Mouse (Mus musculus) megakaryocyte, embryonic 14.5 days (primary cell): Measurements from ENCODE around the gene Gramd1b. TPM values are rescaled to one million over a fixed set of nuclear protein-coding genes. Genes with fewer than 3 reads are reported as not detected.

Source experiments
- H3K27me3 ChIP-seq: replicated peaks from 2 replicates; pipeline ENCODE3; 2012; ENCODE audit warnings: inconsistent platforms
- H3K36me3 ChIP-seq: replicated peaks from 2 replicates; pipeline ENCODE3; 2012; ENCODE audit warnings: low read length, inconsistent platforms, mixed read lengths
- H3K4me1 ChIP-seq: 2 replicates; pipeline ENCODE4 v1.6.1; 2012; ENCODE audit warnings: inconsistent platforms
- H3K4me3 ChIP-seq: replicated peaks from 2 replicates; pipeline ENCODE3; 2012; ENCODE audit warnings: moderate library complexity, mild to moderate bottlenecking, inconsistent platforms
- H3K9me3 ChIP-seq: 2 replicates; pipeline ENCODE4 v1.6.1; 2012; ENCODE audit warnings: inconsistent platforms
- FLI1 ChIP-seq: IDR thresholded peaks from 2 replicates; pipeline ENCODE4 v1.6.1; 2012; ENCODE audit warnings: low read length, inconsistent platforms, mixed read lengths
- GATA1 ChIP-seq: IDR thresholded peaks from 3 replicates; pipeline ENCODE4 v1.6.1; 2012; ENCODE audit warnings: mixed read lengths, low read length, inconsistent platforms, borderline replicate concordance
- polyA plus RNA-seq: library from polyadenylated mRNA; stranded (reverse); fragments of >175 nt; gene quantifications from 2 replicates; pipeline ENCODE4 v1.2.3, GENCODE M21; 2012; ENCODE audit warnings: low replicate concordance; ENCODE audit not compliant: insufficient read depth

Gene Gramd1b
- polyA plus RNA-seq, 1 experiment: 3.1 TPM

DNA sequence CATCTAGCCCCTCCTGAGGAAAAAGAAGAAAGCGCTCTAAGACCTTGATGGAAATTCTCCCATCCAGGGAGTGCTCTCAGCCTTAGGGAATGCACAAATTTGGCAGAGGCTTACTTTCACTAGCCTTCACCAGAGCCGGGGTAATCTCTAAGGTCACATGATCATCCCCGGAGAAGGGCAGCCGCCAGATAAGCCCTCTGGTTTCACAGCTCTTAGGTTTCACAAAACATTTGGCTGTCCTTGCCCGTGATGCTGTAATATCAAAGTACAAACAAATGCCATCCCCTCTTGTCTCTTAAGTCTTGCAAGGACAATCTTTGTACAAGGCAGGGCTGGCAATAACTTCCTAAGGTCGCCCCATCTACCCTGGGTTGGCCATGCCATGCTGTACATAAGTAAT lies 70.4 kb downstream of the Gramd1b start:
- no peaks in the 10 kb centered on the region for H3K9me3 ChIP-seq
- TF ChIP-seq GATA1: no peak
- peaks cover 28% of the 10 kb centered on the region for H3K27me3 ChIP-seq
- peak overlapping the region; percentile 48 for H3K4me3 ChIP-seq
- no peaks in the 10 kb centered on the region for H3K36me3 ChIP-seq
- H3K4me1 ChIP-seq: peaks cover 32% of the 10 kb centered on the region

DNA sequence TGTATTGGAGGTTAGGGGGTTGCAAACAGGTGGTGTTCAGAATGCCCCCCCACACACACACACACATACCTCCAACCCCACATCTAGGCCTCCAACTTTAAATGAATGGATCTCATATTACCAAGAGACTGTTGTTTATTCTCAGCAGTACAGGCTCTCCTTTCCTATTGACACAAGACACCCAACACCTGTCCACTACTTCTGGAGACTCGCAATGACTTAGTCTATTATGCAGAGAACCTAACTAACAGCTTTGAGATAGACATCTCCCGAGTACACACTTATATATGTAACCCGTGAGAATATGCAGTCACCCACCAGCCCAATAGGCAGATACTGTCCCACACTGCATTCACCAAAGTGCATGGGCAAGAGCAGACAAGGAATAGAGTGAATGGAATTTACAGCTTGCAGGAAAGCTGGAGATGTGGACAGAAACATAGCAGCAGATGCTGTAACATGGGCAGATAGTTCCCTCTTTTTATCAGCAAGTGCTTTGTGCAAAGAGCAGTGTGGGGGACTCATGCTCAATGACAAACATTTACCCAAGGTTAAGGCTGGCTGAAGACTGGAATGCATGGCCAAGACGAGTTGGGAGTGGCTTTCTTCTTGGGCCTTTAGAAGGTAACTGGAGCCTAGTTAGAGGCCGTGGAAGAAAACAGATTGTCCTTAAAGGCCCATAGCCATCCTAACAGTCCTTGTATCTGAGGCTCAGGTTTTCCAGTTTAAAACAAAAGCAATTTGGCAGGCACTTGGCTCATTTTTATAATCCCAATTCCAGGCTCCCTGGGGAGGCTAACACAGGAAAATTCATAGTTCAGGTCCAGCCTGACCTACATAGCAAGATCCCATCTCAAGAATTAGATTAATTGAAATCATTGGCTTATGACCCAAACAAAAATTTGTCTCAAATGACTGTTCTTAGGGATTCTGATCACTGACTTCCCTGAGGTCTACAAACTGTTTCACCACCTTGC lies 71.6 kb downstream of the Gramd1b start:
- no peak overlapping the region for H3K4me3 ChIP-seq
- no peaks in the 10 kb centered on the region for H3K36me3 ChIP-seq
- peaks cover 44% of the 10 kb centered on the region for H3K4me1 ChIP-seq
- TF ChIP-seq GATA1 (no peak), FLI1 (no peak)
- peaks cover 25% of the 10 kb centered on the region for H3K27me3 ChIP-seq
- no peaks in the 10 kb centered on the region for H3K9me3 ChIP-seq

DNA sequence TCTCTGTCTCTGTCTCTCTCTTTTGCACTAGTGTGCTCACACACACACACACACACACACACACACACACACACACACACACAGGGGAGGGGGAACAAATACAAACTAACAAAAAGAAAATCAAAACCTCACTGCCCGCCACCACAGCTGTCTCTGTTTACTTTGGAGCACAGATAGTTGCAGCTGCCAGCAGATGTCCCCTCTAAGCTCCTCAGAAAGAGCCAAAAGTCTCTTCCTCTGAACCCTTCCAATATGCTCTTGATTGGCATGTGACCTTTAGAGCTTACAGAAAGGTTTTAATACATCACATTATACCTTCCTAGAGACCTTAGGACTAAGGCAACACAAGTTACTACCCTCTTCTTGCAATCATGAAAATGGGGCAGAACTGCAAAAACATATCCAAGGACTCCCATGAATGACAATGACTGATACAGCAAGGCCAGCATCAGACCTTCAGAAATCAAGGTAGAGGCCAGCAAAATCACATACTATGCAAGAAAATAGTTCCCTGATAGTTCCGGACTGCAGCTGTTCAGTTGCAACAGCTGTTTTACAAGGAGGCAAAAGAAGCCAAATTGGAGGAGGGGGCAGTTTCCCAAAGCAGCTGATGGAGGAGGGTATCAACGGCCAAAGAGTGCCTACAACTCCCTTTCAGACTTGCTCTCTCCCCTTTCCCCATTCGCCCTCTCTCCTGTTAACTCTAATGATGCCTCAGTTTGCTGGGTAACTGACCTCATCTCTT lies 72.5 kb downstream of the Gramd1b start:
- H3K4me3 ChIP-seq: no peak overlapping the region
- peaks cover 52% of the 10 kb centered on the region for H3K4me1 ChIP-seq
- H3K27me3 ChIP-seq: peaks cover 25% of the 10 kb centered on the region
- H3K9me3 ChIP-seq: no peaks in the 10 kb centered on the region
- no peaks in the 10 kb centered on the region for H3K36me3 ChIP-seq
- TF ChIP-seq GATA1: no peak
- no peak for TF ChIP-seq FLI1

DNA sequence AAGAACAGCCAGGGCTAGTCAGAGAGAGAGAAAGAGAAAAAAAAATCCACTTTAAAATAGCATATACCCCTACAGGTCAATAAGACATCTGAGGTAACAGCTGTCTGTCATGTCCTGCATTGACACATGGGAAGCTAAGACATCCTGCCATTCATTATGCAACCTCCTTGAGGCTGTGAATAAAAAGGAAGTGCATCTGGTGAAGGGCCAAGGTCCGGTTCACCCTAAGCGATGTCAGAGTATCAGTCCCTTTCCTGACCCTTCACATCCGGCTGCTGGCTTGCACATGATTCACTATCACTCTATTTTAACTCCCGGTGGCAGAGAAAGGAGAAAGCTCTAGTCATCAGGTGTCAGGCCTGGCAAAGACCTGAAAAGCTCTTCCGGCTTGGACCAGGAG lies 73.7 kb downstream of the Gramd1b start:
- Histone ChIP-seq H3K9me3 (no peaks in the 10 kb centered on the region), H3K4me1 (peaks cover 57% of the 10 kb centered on the region), H3K36me3 (no peaks in the 10 kb centered on the region), H3K27me3 (peaks cover 24% of the 10 kb centered on the region), H3K4me3 (no peak overlapping the region)
- no peak for TF ChIP-seq GATA1

DNA sequence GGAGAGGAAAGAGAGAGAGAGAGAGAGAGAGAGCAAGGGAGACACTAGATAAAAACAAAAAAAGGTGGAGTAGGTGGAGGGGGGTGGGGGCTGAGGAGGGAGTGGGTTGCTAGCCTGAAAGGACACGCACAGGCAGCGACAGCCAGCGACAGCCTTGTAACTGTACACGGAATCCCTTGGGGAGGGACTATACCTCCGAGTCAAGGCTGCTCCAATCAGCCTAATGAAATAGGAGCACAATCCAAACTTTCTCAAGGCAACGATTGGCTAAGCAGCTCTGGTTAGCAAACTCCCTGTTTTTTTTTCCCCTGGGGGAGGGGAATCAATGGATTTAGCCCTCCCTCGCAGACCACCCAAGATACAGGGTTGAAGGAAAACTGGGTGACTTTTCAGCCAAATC lies 75.0 kb downstream of the Gramd1b start:
- H3K4me3 ChIP-seq: peak overlapping the region; percentile 97
- TF ChIP-seq FLI1 (no peak), GATA1 (no peak)
- peaks cover 23% of the 10 kb centered on the region for H3K27me3 ChIP-seq
- no peaks in the 10 kb centered on the region for H3K9me3 ChIP-seq
- H3K4me1 ChIP-seq: peaks cover 55% of the 10 kb centered on the region
- H3K36me3 ChIP-seq: no peaks in the 10 kb centered on the region

DNA sequence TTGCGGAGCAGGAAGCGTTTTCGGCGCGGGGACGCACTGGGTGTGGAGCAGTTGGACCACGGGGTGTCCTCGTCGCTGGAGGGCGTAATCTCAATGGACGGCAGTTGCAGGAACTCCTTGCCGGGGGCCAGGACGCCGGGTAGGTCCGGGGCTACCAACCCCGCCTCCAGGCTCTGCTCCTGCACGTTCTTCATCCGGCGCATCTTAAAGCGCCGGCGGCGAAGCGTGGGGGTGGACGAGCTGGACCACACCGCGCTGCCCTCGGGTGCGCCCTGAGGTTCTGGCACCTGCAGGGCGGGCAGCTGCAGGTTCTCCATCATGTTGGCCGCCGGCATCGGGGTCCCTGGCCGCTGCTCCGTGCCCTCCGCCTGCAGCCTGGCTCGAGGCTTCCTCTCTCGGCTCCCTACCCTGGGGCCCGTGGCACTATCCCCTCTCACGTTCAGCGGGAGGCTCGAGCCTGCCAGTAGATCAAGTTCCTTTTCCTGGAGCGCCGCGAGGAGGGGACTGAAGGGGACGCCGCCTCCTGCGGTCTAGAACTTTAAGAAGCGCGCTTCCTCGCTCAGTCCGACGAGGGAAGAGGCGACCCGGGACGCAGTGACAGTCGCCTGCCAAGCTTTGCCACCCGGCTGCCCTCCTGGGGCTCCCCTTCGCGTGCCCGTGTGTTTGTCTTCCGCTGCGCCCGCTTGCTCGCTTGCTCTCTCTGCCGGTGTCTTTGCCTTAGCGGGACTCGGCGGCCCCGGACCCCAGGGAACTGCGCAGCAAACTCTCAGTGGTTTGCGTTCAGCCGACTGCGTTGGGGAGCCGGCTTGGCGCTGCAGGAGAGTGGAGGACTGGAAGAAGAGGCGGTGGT lies 75.6 kb downstream of the Gramd1b start:
- Histone ChIP-seq H3K4me1 (peaks cover 54% of the 10 kb centered on the region), H3K27me3 (peaks cover 23% of the 10 kb centered on the region), H3K36me3 (no peaks in the 10 kb centered on the region), H3K9me3 (no peaks in the 10 kb centered on the region), H3K4me3 (peak overlapping the region; percentile 97)
- TF ChIP-seq FLI1 (no peak), GATA1 (no peak)

DNA sequence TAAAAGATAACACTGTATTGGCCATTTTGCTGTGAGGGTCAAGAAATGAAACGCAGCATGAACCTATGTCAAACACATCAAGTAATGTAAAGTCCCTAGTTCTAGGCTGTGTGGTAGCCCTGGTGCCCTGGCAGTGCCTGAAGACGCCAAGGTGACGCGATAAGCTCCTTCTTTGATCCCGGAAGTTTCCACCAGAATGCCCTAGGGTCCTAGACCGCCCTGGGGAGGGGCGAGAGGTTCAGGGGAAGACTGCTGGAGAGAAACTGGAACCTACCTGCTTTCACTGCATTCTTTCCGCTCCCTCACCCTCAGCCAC lies 76.2 kb downstream of the Gramd1b start:
- Histone ChIP-seq H3K27me3 (peaks cover 21% of the 10 kb centered on the region), H3K4me1 (peaks cover 56% of the 10 kb centered on the region), H3K4me3 (peak overlapping the region; percentile 97), H3K9me3 (no peaks in the 10 kb centered on the region), H3K36me3 (no peaks in the 10 kb centered on the region)
- TF ChIP-seq FLI1 (no peak), GATA1 (no peak)

DNA sequence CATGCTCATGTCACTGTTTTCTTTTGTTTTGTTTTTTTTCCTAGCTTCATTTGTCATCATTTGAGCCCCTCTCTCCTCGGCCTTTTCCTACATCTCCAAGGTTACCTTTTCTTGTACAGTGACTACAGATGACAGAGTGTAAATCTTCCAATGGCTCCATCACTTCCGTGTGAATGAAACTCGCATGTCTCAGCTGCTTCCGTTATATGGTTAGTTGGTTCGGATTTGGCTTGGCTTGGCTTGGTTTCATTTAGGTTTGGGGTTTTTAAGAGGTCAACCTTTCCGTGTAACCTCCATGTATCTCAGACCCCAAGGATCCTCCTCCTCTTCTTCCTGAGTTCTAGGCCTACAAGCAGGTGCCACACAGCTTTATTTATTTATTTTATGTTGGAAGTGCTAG lies 77.3 kb downstream of the Gramd1b start:
- Histone ChIP-seq H3K36me3 (no peaks in the 10 kb centered on the region), H3K27me3 (peaks cover 16% of the 10 kb centered on the region), H3K9me3 (no peaks in the 10 kb centered on the region), H3K4me1 (peaks cover 62% of the 10 kb centered on the region), H3K4me3 (peak overlapping the region; percentile 53)
- TF ChIP-seq FLI1 (no peak), GATA1 (no peak)

DNA sequence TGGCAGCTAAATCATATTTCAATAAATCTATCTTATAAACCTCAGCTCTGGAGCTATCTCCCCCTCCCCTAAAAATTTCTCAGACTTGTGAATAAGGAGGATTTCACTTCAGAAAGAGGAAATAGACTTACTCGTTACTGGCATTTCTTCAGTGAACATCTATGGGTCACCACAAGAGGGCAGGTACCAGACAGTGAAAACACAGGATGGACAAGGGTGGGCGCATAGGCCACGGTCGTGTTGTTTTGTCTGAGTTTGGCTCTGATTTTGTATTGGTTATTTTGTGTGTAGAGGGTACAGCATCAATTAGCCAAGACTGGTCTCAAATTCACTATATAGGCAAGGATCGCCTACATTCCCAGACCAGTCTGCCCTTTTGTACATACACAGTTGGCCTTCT lies 79.0 kb downstream of the Gramd1b start:
- Histone ChIP-seq H3K27me3 (peaks cover 12% of the 10 kb centered on the region), H3K36me3 (peaks cover under 1% of the 10 kb centered on the region), H3K9me3 (no peaks in the 10 kb centered on the region), H3K4me1 (peaks cover 64% of the 10 kb centered on the region), H3K4me3 (no peak overlapping the region)
- TF ChIP-seq FLI1: no peak
- no peak for TF ChIP-seq GATA1

DNA sequence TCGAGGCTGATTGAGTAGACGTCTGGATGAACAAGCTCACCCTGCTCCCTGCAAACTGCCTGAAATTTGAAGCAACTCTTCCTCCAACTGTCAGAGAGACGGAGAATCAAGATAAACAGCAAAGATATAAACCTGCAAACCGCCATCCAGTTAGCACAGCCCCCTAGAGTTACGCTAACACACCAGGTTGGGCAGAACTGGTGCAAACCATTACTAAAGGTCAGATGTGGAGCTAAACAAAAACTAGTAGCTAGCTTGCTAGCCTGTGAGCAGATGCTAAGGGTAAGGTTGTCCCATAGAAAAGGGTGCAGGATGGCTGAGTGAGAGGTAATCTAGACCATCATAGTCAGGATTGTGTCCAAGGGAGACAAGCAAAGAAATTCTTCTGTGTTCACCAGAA lies 80.4 kb downstream of the Gramd1b start:
- peaks cover 2% of the 10 kb centered on the region for H3K27me3 ChIP-seq
- H3K4me1 ChIP-seq: peaks cover 52% of the 10 kb centered on the region
- no peaks in the 10 kb centered on the region for H3K9me3 ChIP-seq
- H3K36me3 ChIP-seq: peaks cover 7% of the 10 kb centered on the region
- H3K4me3 ChIP-seq: no peak overlapping the region
- TF ChIP-seq GATA1 (no peak), FLI1 (no peak)
